Mouse (Mus musculus) layer of hippocampus, adult 18-20 months (tissue): ENCODE measurements around the gene Bicd1. TPM values are rescaled to one million over a fixed set of nuclear protein-coding genes. Genes with fewer than 3 reads are reported as not detected.

Source experiments
- DNase-seq, 2 experiments: peaks; one replicate each; pipeline ENCODE4 v3.0.0; 2022; ENCODE audit warnings: low spot score in 2 of 2
- microRNA-seq, 2 experiments: library from miRNA; unstranded; fragments of <30 nt; microRNA quantifications; one replicate each; pipeline ENCODE4 v1.2.0; 2021
- total RNA-seq, 2 experiments: library from RNA; stranded (reverse); gene quantifications; 2 replicates each; pipeline ENCODE4 v1.2.3; 2021

The Bicd1 gene
- total RNA-seq, 2 experiments from 2014 or later: 42.2 to 45.4 TPM

DNA sequence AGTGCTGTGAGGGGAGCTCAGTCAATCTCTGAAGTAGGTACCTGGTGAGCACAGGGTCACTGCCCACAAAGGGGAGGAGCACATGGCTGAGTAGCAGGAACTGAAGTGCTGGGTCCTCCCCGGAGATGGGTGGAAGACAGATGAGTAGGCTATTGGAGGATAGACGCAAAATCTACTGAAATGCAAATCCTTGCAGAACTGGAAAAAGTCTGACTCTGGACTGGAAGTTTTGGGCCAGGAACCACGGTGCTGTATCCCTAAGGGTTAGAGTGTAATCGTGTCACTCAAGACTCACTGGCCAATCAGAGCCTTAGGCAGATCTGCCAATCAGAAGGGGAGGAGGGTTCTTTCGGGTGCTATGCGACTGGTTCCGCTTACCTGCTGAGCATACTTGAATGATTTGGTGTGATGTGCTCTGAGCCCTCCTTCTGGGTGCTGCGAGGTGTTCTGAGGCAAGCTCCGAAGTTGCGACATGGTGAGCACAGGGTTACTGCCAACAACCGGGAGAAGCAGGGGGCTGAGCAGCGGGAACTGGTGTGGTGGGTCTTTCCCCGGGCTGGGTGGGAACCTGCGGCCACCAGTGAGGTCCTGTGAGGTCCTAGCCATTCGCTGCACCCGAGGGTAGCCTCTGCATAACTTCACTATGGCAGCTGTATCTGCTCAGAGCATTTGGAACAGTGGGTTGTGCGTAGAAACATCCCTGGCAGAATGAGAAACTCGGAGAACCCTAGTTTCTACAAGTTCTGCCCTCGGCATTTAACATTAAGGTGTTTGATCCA is 157.2 kb downstream of the Bicd1 start:
- peak; percentile 73 to 81 for DNase-seq

DNA sequence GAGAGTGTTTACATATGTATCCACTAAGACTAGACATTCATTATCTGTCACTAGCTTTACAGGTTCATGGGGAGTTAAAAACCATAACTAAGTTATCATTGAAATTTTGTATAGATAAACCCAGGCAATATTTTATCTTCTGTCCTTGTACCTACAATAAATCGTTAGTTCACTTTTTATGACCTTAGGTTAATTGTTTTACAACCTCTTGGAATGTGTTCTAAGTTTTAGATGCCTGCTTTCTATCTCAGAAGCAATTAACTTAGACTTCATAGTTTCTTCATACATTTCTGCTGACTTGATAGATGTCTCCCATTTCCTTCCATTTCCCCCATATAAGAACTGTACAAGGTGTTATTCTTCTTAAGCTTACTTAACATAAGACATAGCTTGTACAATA is 158.5 kb downstream of the Bicd1 start:
- no peak for DNase-seq

DNA sequence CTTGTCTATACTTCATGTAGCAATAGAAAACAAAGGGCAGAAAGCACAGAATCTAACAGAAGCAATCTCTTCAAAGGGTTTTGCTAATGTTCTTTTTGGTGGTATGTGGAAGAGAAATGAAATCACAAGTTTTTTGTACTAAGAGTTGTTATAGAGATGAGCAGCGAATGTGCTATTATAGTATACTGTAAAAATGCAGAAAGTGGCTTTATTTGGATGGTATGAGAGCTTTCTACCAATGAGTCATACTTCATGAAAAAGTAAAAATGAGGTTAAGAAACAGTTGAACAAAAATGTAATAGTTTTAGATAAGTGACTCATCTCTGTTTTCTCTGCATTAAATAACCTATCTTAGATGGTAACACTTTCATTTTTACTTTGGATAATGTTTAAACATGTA is 165.6 kb downstream of the Bicd1 start:
- no peak for DNase-seq

DNA sequence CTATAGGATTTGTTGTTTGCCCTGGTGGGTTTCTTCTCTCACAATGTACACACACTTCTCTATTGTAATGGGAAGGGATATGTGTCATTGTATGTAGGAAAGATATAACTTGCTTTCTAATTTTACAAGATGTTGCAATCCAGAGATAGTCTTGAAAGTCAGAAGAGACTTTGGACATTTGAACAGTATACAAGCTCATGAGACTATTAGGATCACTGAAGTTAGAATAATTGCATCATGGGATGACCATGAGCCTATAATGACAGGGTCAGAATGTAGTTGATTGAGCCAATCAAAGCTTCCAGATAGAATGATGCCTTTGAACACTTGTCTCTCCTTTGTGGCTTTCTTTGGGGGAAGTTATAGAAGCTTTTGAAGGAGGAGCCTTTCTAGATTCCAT is 171.4 kb downstream of the Bicd1 start:
- DNase-seq: no peak

DNA sequence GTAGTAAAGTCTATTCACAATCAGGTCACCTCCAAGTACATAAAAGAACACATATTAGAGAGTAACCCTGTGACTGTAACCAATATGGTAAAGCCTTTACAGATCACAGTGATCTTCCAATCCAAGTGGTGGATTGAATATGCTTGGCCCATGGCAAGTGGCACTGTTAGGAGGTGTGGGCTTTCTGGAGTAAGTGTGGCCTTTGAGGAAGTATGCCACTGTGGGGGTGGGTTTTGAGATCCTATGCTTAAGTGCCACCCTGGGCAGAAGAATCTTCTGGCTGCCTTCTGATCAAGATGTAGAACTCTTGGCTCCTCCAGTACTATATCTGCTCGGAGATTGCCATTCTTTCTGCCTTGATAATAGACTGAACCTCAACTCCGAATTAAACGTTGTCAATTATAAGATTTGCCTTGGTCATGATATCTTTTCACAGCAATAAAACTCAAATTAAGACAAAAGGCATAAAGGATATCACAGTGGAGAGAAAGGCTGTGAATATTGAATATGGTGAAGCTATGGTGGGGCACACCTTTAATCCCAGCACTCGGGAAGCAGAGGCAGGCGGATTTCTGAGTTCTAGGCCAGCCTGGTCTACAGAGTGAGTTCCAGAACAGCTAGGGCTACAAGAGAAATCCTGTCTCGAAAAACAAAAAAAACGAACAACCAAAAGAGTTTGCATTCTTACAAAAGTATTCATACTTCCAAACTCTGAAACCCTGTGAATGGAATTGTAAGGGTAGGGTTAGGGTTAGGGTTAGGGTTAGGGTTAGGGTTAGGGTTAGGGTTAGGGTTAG is 177.2 kb downstream of the Bicd1 start:
- no peak for DNase-seq

Small RNAs within 50 kb of the gene (microRNA-seq; reads per million reads assigned to microRNA genes)
- 0 reads per million in 2 experiments for gene Gm24307

Other genes starting within 250 kb of the Bicd1 start
- gene Amn1, start 220.2 kb upstream of the Bicd1 start, total RNA-seq: 10 to 100 TPM; 24.7 to 26.6 TPM
- gene Resf1, start 99.5 kb upstream of the Bicd1 start, total RNA-seq: 10 to 100 TPM; 15.3 to 16.8 TPM